Mouse (Mus musculus) hindbrain, embryonic 16.5 days (tissue): ENCODE data around the gene Git1. TPM values are rescaled to one million over a fixed set of nuclear protein-coding genes. Genes with fewer than 3 reads are reported as not detected.

Source experiments
- ATAC-seq: fragments of 200-750 bp; cut with Nextera tagmentation; 2 replicates; pipeline ENCODE4 v1.8.0; 2017; ENCODE audit warnings: moderate TSS enrichment, moderate library complexity
- H3K27ac ChIP-seq: fragments of 300-500 bp; sonication (generic); 2 replicates; pipeline ENCODE4 v1.5.1; 2014; ENCODE audit warnings: low read depth, mild to moderate bottlenecking, control low read depth, low read length, moderate library complexity
- H3K27me3 ChIP-seq: fragments of 300-500 bp; sonication (generic); replicated peaks from 2 replicates; pipeline ENCODE4 v1.6.1; 2014; ENCODE audit warnings: low read length; ENCODE audit not compliant: control insufficient read depth, insufficient read depth
- H3K36me3 ChIP-seq: fragments of 300-500 bp; sonication (generic); 2 replicates; pipeline ENCODE4 v1.6.1; 2014; ENCODE audit warnings: mild to moderate bottlenecking, low read length, moderate library complexity, mixed read lengths; ENCODE audit not compliant: control insufficient read depth, insufficient read depth
- H3K4me1 ChIP-seq: fragments of 300-500 bp; sonication (generic); 2 replicates; pipeline ENCODE4 v1.6.1; 2014; ENCODE audit warnings: low read depth, low read length; ENCODE audit not compliant: control insufficient read depth, insufficient read depth
- H3K4me2 ChIP-seq: fragments of 300-500 bp; sonication (generic); 2 replicates; pipeline ENCODE4 v1.6.1; 2014; ENCODE audit warnings: mild to moderate bottlenecking, low read length, control low read depth, moderate library complexity
- H3K4me3 ChIP-seq: fragments of 300-500 bp; sonication (generic); 2 replicates; pipeline ENCODE4 v1.5.1; 2014; ENCODE audit warnings: mild to moderate bottlenecking, low read length, control low read depth, moderate library complexity
- H3K9ac ChIP-seq: fragments of 300-500 bp; sonication (generic); 2 replicates; pipeline ENCODE4 v1.6.1; 2014; ENCODE audit warnings: low read depth, mild to moderate bottlenecking, control low read depth, low read length, moderate library complexity
- H3K9me3 ChIP-seq: fragments of 300-500 bp; sonication (generic); 2 replicates; pipeline ENCODE4 v1.6.1; 2014; ENCODE audit warnings: mild to moderate bottlenecking, low read length, moderate library complexity; ENCODE audit not compliant: control insufficient read depth
- WGBS: fragments of 180-500 bp; shearing (Covaris S2); extraction: QIAGEN DNeasy Blood & Tissue Kit; methylation state at CpG from one replicate; pipeline ENCODE4 v1.1.7; 2014; 5-methylcytosine and 5-hydroxymethylcytosine counted together
- polyA plus RNA-seq: library from polyadenylated mRNA; unstranded; fragments of >200 nt; fragmentation: Nextera tagmentation; extraction: Ambion mirVana; gene quantifications from 2 replicates; pipeline ENCODE4 v1.2.1, GENCODE M21; 2015

Git1 gene
- polyA plus RNA-seq, 1 experiment from 2014 or later = 14.0 TPM

GRCm38 (mm10) chr11:77513811-77514170 lies 20.4 kb downstream of the Git1 start:
- peak overlapping the region; percentile 95 for H3K4me2 ChIP-seq
- no peak overlapping the region for H3K9ac ChIP-seq
- 8% methylated on average over 10 of the region's 10 CpGs for WGBS
- H3K9me3 ChIP-seq = no peaks in the 10 kb centered on the region
- peak overlapping the region; percentile 66 for H3K4me3 ChIP-seq
- no peaks in the 10 kb centered on the region for H3K36me3 ChIP-seq
- ATAC-seq = no peak
- H3K27me3 ChIP-seq = no peaks in the 10 kb centered on the region
- peaks cover 20% of the 10 kb centered on the region for H3K4me1 ChIP-seq
- no peak overlapping the region for H3K27ac ChIP-seq

GRCm38 (mm10) chr11:77514281-77514831 lies 21.0 kb downstream of the Git1 start:
- 6% methylated on average over 18 of the region's 19 CpGs for WGBS
- H3K4me1 ChIP-seq = peaks cover 20% of the 10 kb centered on the region

GRCm38 (mm10) chr11:77514832-77515636 lies 21.7 kb downstream of the Git1 start, which contains the start of gene Abhd15:
Gene Abhd15 (plus strand): TSS chr11:77515121.
- Histone ChIP-seq H3K4me2 (peak within 1 kb of the TSS; percentile 92), H3K4me3 (peak within 1 kb of the TSS; percentile 55), H3K9ac (peak within 1 kb of the TSS; percentile 60), H3K36me3 (no peaks in the 10 kb centered on the region), H3K4me1 (peaks cover 20% of the 10 kb centered on the region), H3K27me3 (no peaks in the 10 kb centered on the region), H3K9me3 (no peaks in the 10 kb centered on the region), H3K27ac (no peak within 1 kb of the TSS)
- under 1% methylated on average over 64 of the region's 72 CpGs for WGBS
- peak; percentile 60 for ATAC-seq

More at GRCm38 (mm10) chr11:77514281-77514831, 21.0 kb downstream of the Git1 start:
- peak overlapping the region; percentile 60 for H3K9ac ChIP-seq
- no peak for ATAC-seq
- no peaks in the 10 kb centered on the region for H3K36me3 ChIP-seq
- no peaks in the 10 kb centered on the region for H3K27me3 ChIP-seq
- H3K27ac ChIP-seq = no peak overlapping the region
- H3K4me3 ChIP-seq = peak overlapping the region; percentile 55
- H3K4me2 ChIP-seq = peak overlapping the region; percentile 92
- no peaks in the 10 kb centered on the region for H3K9me3 ChIP-seq

GRCm38 (mm10) chr11:77515637-77516552 lies 22.5 kb downstream of the Git1 start, which contains the start of gene Trp53i13:
Gene Trp53i13 (minus strand): TSS chr11:77515980.
- ATAC-seq = no peak
- Histone ChIP-seq H3K27ac (no peak within 1 kb of the TSS), H3K4me1 (peaks cover 23% of the 10 kb centered on the region), H3K9ac (peak within 1 kb of the TSS; percentile 60), H3K4me2 (peak within 1 kb of the TSS; percentile 92), H3K27me3 (no peaks in the 10 kb centered on the region), H3K4me3 (peak within 1 kb of the TSS; percentile 55), H3K9me3 (no peaks in the 10 kb centered on the region), H3K36me3 (no peaks in the 10 kb centered on the region)
- 7% methylated on average over 39 of the region's 39 CpGs for WGBS

- H3K4me1 ChIP-seq = peaks cover 23% of the 10 kb centered on the region
- no peaks in the 10 kb centered on the region for H3K9me3 ChIP-seq
- no peaks in the 10 kb centered on the region for H3K36me3 ChIP-seq
- H3K4me2 ChIP-seq = no peak overlapping the region
- no peak overlapping the region for H3K9ac ChIP-seq
- ATAC-seq = no peak
- H3K27me3 ChIP-seq = no peaks in the 10 kb centered on the region
- WGBS = 50% methylated on average over 5 of the region's 5 CpGs
- no peak overlapping the region for H3K27ac ChIP-seq
- no peak overlapping the region for H3K4me3 ChIP-seq
These were observed 23.4 kb downstream of the Git1 start for GRCm38 (mm10) chr11:77516553-77517425.

GRCm38 (mm10) chr11:77518051-77518798 lies 24.9 kb downstream of the Git1 start:
- 71% methylated on average over 26 of the region's 27 CpGs for WGBS
- Histone ChIP-seq H3K27me3 (no peaks in the 10 kb centered on the region), H3K36me3 (no peaks in the 10 kb centered on the region), H3K4me1 (peaks cover 19% of the 10 kb centered on the region), H3K4me3 (no peak overlapping the region), H3K9me3 (no peaks in the 10 kb centered on the region), H3K4me2 (no peak overlapping the region), H3K27ac (no peak overlapping the region), H3K9ac (no peak overlapping the region)
- no peak for ATAC-seq

- Histone ChIP-seq H3K27ac (no peak within 1 kb of the TSS), H3K27me3 (no peaks in the 10 kb centered on the region), H3K4me3 (no peak within 1 kb of the TSS), H3K36me3 (no peaks in the 10 kb centered on the region), H3K4me1 (peaks cover 19% of the 10 kb centered on the region), H3K4me2 (no peak within 1 kb of the TSS), H3K9ac (no peak within 1 kb of the TSS), H3K9me3 (no peaks in the 10 kb centered on the region)
- 72% methylated on average over 5 of the region's 5 CpGs for WGBS
- no peak for ATAC-seq
These were observed 25.7 kb downstream of the Git1 start, which contains the start of gene Gm10392 for GRCm38 (mm10) chr11:77519043-77519442. Gene Gm10392 (minus strand): TSS chr11:77519198.
